Mouse (Mus musculus) common myeloid progenitor, adult 5-6 weeks (primary cell): Measurements from ENCODE around the gene Zfp664. TPM values are rescaled to one million over a fixed set of nuclear protein-coding genes. Genes with fewer than 3 reads are reported as not detected.

Source experiments
- total RNA-seq: library from RNA; stranded (forward); fragments of 200-1000, 187-1606 nt; gene quantifications from 2 replicates; pipeline ENCODE4 v1.2.3, GENCODE M21; 2017

Gene Zfp664
- total RNA-seq, 1 experiment from 2014 or later, result 31.2 TPM

Other genes starting within 250 kb of the Zfp664 start
- gene Atp6v0a2, start 234.1 kb upstream of the Zfp664 start, total RNA-seq, result 19.4 and 23.0 TPM in 2 replicates
- gene Dnah10, start 137.6 kb upstream of the Zfp664 start, total RNA-seq, result not detected in 2 replicates
- gene Ccdc92, start 267 bp upstream of the Zfp664 start, total RNA-seq, result 0.87 TPM in 1 of 2 replicates, not detected in the other
- gene Rflna, start 140.5 kb downstream of the Zfp664 start, total RNA-seq, result not detected in 2 replicates